In the genomic region with DNA sequence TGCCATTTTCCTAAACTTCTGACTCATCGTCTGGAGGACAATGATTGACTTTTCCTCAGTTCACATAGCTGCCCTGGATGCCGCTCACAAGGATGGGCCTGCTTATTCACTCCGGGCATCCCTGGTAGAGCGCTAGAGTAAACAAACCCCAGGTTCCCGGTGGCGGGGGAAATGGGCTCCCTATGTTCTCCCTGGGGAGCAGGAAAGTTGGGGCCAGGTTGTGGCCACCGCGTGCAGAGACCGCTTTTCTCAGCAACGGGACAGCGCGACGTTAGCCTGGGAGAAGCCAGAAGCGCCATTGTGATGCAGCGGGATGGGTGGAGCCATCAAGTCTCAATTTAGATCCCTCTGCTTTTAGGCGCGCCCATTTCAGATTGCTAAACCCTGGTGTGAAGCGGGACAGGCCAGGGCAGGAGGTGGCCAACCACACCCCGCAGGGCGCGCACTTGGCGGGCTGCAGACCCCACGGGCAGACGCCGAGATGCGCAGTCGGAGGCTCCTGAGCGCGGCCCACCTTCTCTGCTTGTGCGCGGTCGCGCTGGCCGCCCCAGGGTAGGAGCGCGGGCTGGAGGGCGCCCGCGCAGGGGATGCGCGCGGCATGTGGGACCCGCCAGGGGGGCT, we compare ENCODE assay signal across 8 mouse cellular contexts. TPM values are rescaled to one million over a fixed set of nuclear protein-coding genes. Genes with fewer than 3 reads are reported as not detected.
DNase-seq lines count a peak whose midpoint lies in the region; ATAC-seq lines count a peak whose summit lies in the region.

A gene (plus strand): TSS at position 146 of the 621 bp plus-strand sequence.

- H3K36me3 ChIP-seq in forebrain, embryonic 12.5 days (replicated peaks), result no peaks in the 10 kb centered on the region
- no peaks in the 10 kb centered on the region for H3K36me3 ChIP-seq in limb, embryonic 10.5 days
- H3K36me3 ChIP-seq in midbrain, embryonic 10.5 days, result no peaks in the 10 kb centered on the region

- intact Hi-C loops in heart, postnatal 14 days (cut with DNase I), result no loop called here

- peak within 1 kb of the TSS; percentile 67 for H3K4me3 ChIP-seq in forebrain, embryonic 12.5 days (replicated peaks)
- peak within 1 kb of the TSS; percentile 70 for H3K4me3 ChIP-seq in limb, embryonic 10.5 days
- H3K4me3 ChIP-seq in midbrain, embryonic 10.5 days, result peak within 1 kb of the TSS; percentile 75

- peaks cover 28% of the 10 kb centered on the region for H3K27me3 ChIP-seq in forebrain, embryonic 12.5 days
- peaks cover 14% of the 10 kb centered on the region for H3K27me3 ChIP-seq in limb, embryonic 10.5 days (ENCODE audit: low read depth, poor library complexity, severe bottlenecking)
- H3K27me3 ChIP-seq in midbrain, embryonic 10.5 days (ENCODE audit: low read depth, poor library complexity, severe bottlenecking), result peaks cover 26% of the 10 kb centered on the region

- peak; percentile 4 for DNase-seq in cerebellum, adult 8-10 months
- no peak for DNase-seq in cerebellum, adult 11-12 months
- DNase-seq in R1 (ENCODE audit: low read depth, low spot score), result peak; percentile 84
- DNase-seq in heart, postnatal 14 days, result peak; percentile 47
- peak; percentile 76 for DNase-seq in limb, embryonic 10.5 days (ENCODE audit: low spot score)
- DNase-seq in midbrain, embryonic 10.5 days (ENCODE audit: low spot score), result peak; percentile 80
- peak; percentile 42 for DNase-seq in testis, postnatal 10 days (ENCODE audit: low spot score)

- H3K9ac ChIP-seq in forebrain, embryonic 12.5 days, result peak within 1 kb of the TSS; percentile 69

- H3K27ac ChIP-seq in forebrain, embryonic 12.5 days, result no peak within 1 kb of the TSS
- H3K27ac ChIP-seq in limb, embryonic 10.5 days, result peak within 1 kb of the TSS; percentile 89
- H3K27ac ChIP-seq in midbrain, embryonic 10.5 days (replicated peaks), result peak within 1 kb of the TSS; percentile 92

- peak within 1 kb of the TSS; percentile 92 for H3K4me2 ChIP-seq in forebrain, embryonic 12.5 days

- H3K9me3 ChIP-seq in forebrain, embryonic 12.5 days, result no peaks in the 10 kb centered on the region
- no peaks in the 10 kb centered on the region for H3K9me3 ChIP-seq in limb, embryonic 10.5 days (replicated peaks)
- H3K9me3 ChIP-seq in midbrain, embryonic 10.5 days (replicated peaks), result no peaks in the 10 kb centered on the region

- 0 out of 2 replicates have a peak, but pooled peaks cover 7% of the 10 kb centered on the region for H3K4me1 ChIP-seq in forebrain, embryonic 12.5 days
- peaks cover 16% of the 10 kb centered on the region for H3K4me1 ChIP-seq in limb, embryonic 10.5 days
- H3K4me1 ChIP-seq in midbrain, embryonic 10.5 days, result peaks cover 23% of the 10 kb centered on the region

- under 1% methylated on average over 43 of the region's 43 CpGs for WGBS in forebrain, embryonic 12.5 days
- WGBS in limb, embryonic 10.5 days, result under 1% methylated on average over 43 of the region's 43 CpGs
- WGBS in midbrain, embryonic 10.5 days, result under 1% methylated on average over 43 of the region's 43 CpGs

- peak; percentile 82 for ATAC-seq in forebrain, embryonic 12.5 days (ENCODE audit: low FRiP score)

RNA-seq across cellular contexts. Expression of the gene that starts here (rescaled TPM):
- 3.6 and 4.1 TPM in 2 replicates for polyA plus RNA-seq in forebrain, embryonic 12.5 days (2016; fragmentation: Nextera tagmentation; extraction: Ambion mirVana)
- total RNA-seq in heart, postnatal 14 days (2021), result 1 to 10 TPM; 7.0 to 7.1 TPM
- 3.8 and 3.9 TPM in 2 replicates for polyA plus RNA-seq in limb, embryonic 10.5 days (2016; fragmentation: Nextera tagmentation; extraction: Ambion mirVana)
- polyA plus RNA-seq in midbrain, embryonic 10.5 days (2016; fragmentation: Nextera tagmentation; extraction: Ambion mirVana), result 3.9 and 4.8 TPM in 2 replicates
